Comparison of ENCODE assay signal across 8 mouse cellular contexts in genomic region chr7:125638870-125639386, GRCm38 (mm10). TPM values are rescaled to one million over a fixed set of nuclear protein-coding genes. Genes with fewer than 3 reads are reported as not detected.
DNase-seq lines count a peak whose midpoint lies in the region; ATAC-seq lines count a peak whose summit lies in the region.

No protein-coding gene starts in this region.

- peaks cover 45% of the 10 kb centered on the region for H3K36me3 ChIP-seq in kidney, embryonic 14.5 days (ENCODE audit: control insufficient read depth, insufficient read depth, low read length)
- peaks cover 45% of the 10 kb centered on the region for H3K36me3 ChIP-seq in limb, embryonic 12.5 days
- H3K36me3 ChIP-seq in midbrain, embryonic 16.5 days (ENCODE audit: control insufficient read depth, insufficient read depth, low read length): peaks cover 25% of the 10 kb centered on the region

- no peaks in the 10 kb centered on the region for H3K27me3 ChIP-seq in kidney, embryonic 14.5 days (ENCODE audit: control insufficient read depth, insufficient read depth, low read length)
- H3K27me3 ChIP-seq in limb, embryonic 12.5 days: no peaks in the 10 kb centered on the region
- no peaks in the 10 kb centered on the region for H3K27me3 ChIP-seq in midbrain, embryonic 16.5 days (ENCODE audit: control insufficient read depth, insufficient read depth, low read depth, low read length)

- no peak overlapping the region for H3K4me3 ChIP-seq in kidney, embryonic 14.5 days (ENCODE audit: low read length)
- H3K4me3 ChIP-seq in limb, embryonic 12.5 days (replicated peaks): no peak overlapping the region
- H3K4me3 ChIP-seq in midbrain, embryonic 16.5 days (ENCODE audit: low read depth, low read length): no peak overlapping the region

- no peaks in the 10 kb centered on the region for H3K4me1 ChIP-seq in kidney, embryonic 14.5 days (ENCODE audit: control insufficient read depth, insufficient read depth, low read length)
- H3K4me1 ChIP-seq in limb, embryonic 12.5 days (replicated peaks): no peaks in the 10 kb centered on the region; the same call in 1 of the 2 replicates
- peaks cover 6% of the 10 kb centered on the region; the same call in 1 of the 2 replicates for H3K4me1 ChIP-seq in midbrain, embryonic 16.5 days (ENCODE audit: control insufficient read depth, insufficient read depth, low read length)

- no peak overlapping the region for H3K4me2 ChIP-seq in kidney, embryonic 14.5 days (replicated peaks; ENCODE audit: low read depth, low read length)
- H3K4me2 ChIP-seq in limb, embryonic 12.5 days: no peak overlapping the region
- H3K4me2 ChIP-seq in midbrain, embryonic 16.5 days (ENCODE audit: low read length): no peak overlapping the region

- DNase-seq in urinary bladder, adult 2 months (ENCODE audit: low spot score): peak; percentile 38
- DNase-seq in urinary bladder, postnatal 4 days (ENCODE audit: low spot score in 2 of 2): no peak
- peak; percentile 53 to 76 for DNase-seq in cerebellum, postnatal 4 days (ENCODE audit: low spot score in 2 of 2)
- peak; percentile 61 for DNase-seq in gastrocnemius, postnatal 10 days
- peak; percentile 42 to 69 for DNase-seq in spleen, postnatal 14 days (ENCODE audit: low spot score in 2 of 2)

- no peaks in the 10 kb centered on the region for H3K9me3 ChIP-seq in kidney, embryonic 14.5 days (ENCODE audit: control insufficient read depth, low read length)
- no peaks in the 10 kb centered on the region for H3K9me3 ChIP-seq in limb, embryonic 12.5 days
- no peaks in the 10 kb centered on the region for H3K9me3 ChIP-seq in midbrain, embryonic 16.5 days (replicated peaks; ENCODE audit: control insufficient read depth, low read length, poor library complexity, severe bottlenecking)

- WGBS in kidney, embryonic 14.5 days: 43% methylated on average over 9 of the region's 9 CpGs
- 47% methylated on average over 9 of the region's 9 CpGs for WGBS in limb, embryonic 12.5 days
- 37% methylated on average over 9 of the region's 9 CpGs for WGBS in midbrain, embryonic 16.5 days

- H3K27ac ChIP-seq in kidney, embryonic 14.5 days (ENCODE audit: low read depth, low read length): no peak overlapping the region
- peak overlapping the region; percentile 82 for H3K27ac ChIP-seq in limb, embryonic 12.5 days
- H3K27ac ChIP-seq in midbrain, embryonic 16.5 days (ENCODE audit: low read length): peak overlapping the region; percentile 71

- no peak overlapping the region for H3K9ac ChIP-seq in kidney, embryonic 14.5 days (ENCODE audit: low read depth, low read length)
- H3K9ac ChIP-seq in limb, embryonic 12.5 days (replicated peaks): no peak overlapping the region
- H3K9ac ChIP-seq in midbrain, embryonic 16.5 days (ENCODE audit: low read depth, low read length): peak overlapping the region; percentile 44; the same call in 1 of the 2 replicates

- peak; percentile 51 for ATAC-seq in kidney, embryonic 14.5 days (ENCODE audit: low FRiP score, low TSS enrichment)
- ATAC-seq in limb, embryonic 12.5 days (ENCODE audit: insufficient number of reproducible peaks, insufficient read depth, low FRiP score, low TSS enrichment, low read depth): peak; percentile 54; the same call in 1 of the 2 replicates
- ATAC-seq in midbrain, embryonic 16.5 days: peak; percentile 84

RNA-seq across cellular contexts. Expression of gene Il21r, which starts 35.7 kb away (rescaled TPM):
- polyA plus RNA-seq in urinary bladder, adult 2 months (2012; rRNA removed): 1.6 and 2.3 TPM in 2 replicates
- under 1 TPM; 0.42 to 0.70 TPM for total RNA-seq in gastrocnemius, postnatal 10 days (2021)
- 0.13 and 0.22 TPM in 2 replicates for polyA plus RNA-seq in kidney, embryonic 14.5 days (2014; fragmentation: Nextera tagmentation; extraction: Ambion mirVana)
- 0.20 and 0.54 TPM in 2 replicates for polyA plus RNA-seq in limb, embryonic 12.5 days (2016; fragmentation: Nextera tagmentation; extraction: Ambion mirVana)
- 0.28 and 0.41 TPM in 2 replicates for polyA plus RNA-seq in midbrain, embryonic 16.5 days (2015; fragmentation: Nextera tagmentation; extraction: Ambion mirVana)

Comparison
In these comparisons a context has a peak if more than half of its experiments do, and no peak if none do; other contexts are left out.
1. DNase-seq: peak in urinary bladder, adult 2 months (single experiment), cerebellum, postnatal 4 days (2 of 2), gastrocnemius, postnatal 10 days (single experiment) and spleen, postnatal 14 days (2 of 2); none in urinary bladder, postnatal 4 days (0 of 2).
2. Peak in every context shown above with its lines, with median percentiles within 50 percentile points of each other: ATAC-seq.